Mouse (Mus musculus): ENCODE results near the gene Cep57. TPM values are rescaled to one million over a fixed set of nuclear protein-coding genes. Genes with fewer than 3 reads are reported as not detected.
"Not testable (repeated sequence)": the region's sequence is repeated elsewhere in the genome, so short reads cannot be mapped to it uniquely, and the experiment has no call there.

The Cep57 gene
- total RNA-seq, 2 experiments from 2014 or later = 10.1 to 10.8 TPM

GRCm38 (mm10) chr9:13804480-13804879 is 22.4 kb downstream of the Cep57 start:
- no peak for DNase-seq
- intact Hi-C loops (cut with DNase I) = loop anchor here (5.0 kb wide), 1 partner anchor 572 kb away; no protein-coding TSS in a partner anchor

DNA sequence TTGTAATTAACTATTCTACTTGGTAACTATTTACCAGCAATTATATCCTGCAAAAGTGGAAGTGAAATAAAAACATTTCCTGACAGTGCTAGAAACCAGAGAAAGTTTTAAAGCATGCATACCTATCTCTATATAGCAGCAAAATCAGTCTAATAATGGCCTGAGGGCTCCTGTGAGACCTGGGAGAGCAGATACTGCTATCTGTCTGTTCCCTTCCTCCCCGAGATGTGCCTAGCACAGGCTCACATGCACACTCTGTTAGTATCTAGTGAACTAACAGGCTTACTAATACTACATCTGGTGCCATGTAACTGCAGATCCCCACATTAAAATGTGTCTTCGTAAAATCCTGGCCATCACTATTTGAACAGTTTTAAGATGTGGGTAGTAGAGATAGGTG is 32.2 kb downstream of the Cep57 start:
- intact Hi-C loops (cut with DNase I) = no loop called here
- DNase-seq = no peak

- intact Hi-C loops (cut with DNase I) = no loop called here
- no peak for DNase-seq
Observed at GRCm38 (mm10) chr9:13794302-13794701, 32.6 kb downstream of the Cep57 start.

GRCm38 (mm10) chr9:13790864-13791263 is 36.0 kb downstream of the Cep57 start:
- intact Hi-C loops (cut with DNase I); DNase-seq: not testable (repeated sequence)

- intact Hi-C loops (cut with DNase I) = no loop called here
- DNase-seq = no peak
Observed at GRCm38 (mm10) chr9:13781985-13782384, 44.9 kb downstream of the Cep57 start.

DNA sequence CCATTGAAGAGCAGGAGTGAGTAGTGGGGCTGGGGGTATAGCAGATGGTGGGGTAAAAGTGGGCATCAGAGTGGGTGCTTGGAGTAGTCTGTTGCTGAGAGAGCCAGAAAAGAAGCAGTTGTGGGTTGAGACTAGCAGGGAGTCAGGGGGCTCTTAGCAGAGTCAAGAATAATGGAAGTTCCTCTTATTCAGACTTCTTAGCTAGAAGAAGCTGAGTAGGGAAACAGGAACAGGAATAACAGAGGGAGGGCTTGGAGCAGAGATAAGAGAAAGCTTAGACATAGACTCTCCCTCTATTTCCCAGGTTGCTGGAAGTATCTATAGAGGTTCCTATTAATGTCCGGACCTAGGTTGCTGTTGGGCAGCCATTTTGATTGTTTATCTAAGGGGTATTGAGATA is 52.2 kb downstream of the Cep57 start:
- intact Hi-C loops (cut with DNase I) = no loop called here
- no peak for DNase-seq

DNA sequence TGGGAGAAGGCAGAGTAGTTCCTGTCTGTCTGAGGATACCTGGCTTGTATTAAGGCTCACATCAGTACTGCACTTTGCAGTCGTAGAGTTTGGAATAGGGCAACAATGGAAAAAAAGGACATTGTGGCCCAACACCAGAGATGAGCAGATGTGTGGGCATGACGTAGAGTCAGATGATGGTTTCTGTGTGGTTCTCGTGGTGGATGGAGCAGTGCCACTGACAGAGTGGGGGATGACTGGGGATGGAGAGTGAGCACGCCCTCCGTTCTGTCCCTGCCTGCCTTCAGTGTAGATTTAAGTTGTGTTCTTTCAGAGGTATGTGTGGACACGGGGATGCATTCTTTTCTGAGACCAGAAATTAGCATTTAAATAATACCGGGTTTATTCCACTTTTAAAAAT is 60.3 kb downstream of the Cep57 start:
- no peak for DNase-seq
- intact Hi-C loops (cut with DNase I) = no loop called here

DNA sequence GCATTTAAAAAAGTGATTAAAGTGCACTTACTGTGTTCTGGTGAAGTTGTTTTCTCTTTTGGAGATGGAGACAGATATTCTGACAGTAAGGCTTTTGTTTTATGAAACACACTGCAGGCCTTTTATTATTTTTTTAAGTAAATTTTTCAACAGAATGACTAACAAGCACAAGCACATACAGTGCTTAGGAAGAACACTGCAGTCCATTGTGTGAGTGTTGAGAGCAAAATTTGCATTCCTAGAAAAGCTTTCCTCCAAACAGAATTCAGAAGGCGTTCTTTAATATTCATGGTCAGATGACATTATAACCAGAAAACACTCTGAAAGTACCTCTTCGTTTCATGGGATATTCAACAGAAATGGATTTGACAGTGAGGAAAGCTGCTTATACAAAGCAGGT is 61.3 kb downstream of the Cep57 start:
- intact Hi-C loops (cut with DNase I) = no loop called here
- no peak for DNase-seq

- intact Hi-C loops (cut with DNase I) = no loop called here
Observed at GRCm38 (mm10) chr9:13760430-13760829, 66.5 kb downstream of the Cep57 start.

More at GRCm38 (mm10) chr9:13760430-13760829, 66.5 kb downstream of the Cep57 start:
- DNase-seq = no peak

Other genes starting within 250 kb of the Cep57 start
- 10 to 100 TPM; 24.7 to 26.3 TPM for gene Mtmr2, start 78.7 kb downstream of the Cep57 start, total RNA-seq (2021)
- gene Fam76b, start 609 bp upstream of the Cep57 start, total RNA-seq (2021) = 10 to 100 TPM in 1 of 2 experiments, 1 to 10 TPM in 1; 6.9 to 12.2 TPM